Mouse (Mus musculus) CH12.LX (cell line): Measurements from ENCODE around the gene Serpinf2. TPM values are rescaled to one million over a fixed set of nuclear protein-coding genes. Genes with fewer than 3 reads are reported as not detected.

Source experiments
- DNase-seq: peaks from one replicate; pipeline ENCODE4 v3.0.0-alpha.2; 2013; ENCODE audit errors: extremely low read depth
- H3K27ac ChIP-seq: 2 replicates; pipeline ENCODE4 v1.5.1; 2012; ENCODE audit warnings: low read depth, mild to moderate bottlenecking, control low read depth, moderate library complexity; ENCODE audit not compliant: insufficient read depth
- H3K27me3 ChIP-seq: replicated peaks from 2 replicates; pipeline ENCODE3; 2012; ENCODE audit warnings: inconsistent platforms
- H3K36me3 ChIP-seq, 2 experiments: replicated peaks in 1 of 2; 2 replicates each; pipeline versions ENCODE3 to v1.6.1; 2012; ENCODE audit warnings: inconsistent platforms in 1 of 2, low read length in 1 of 2, mild to moderate bottlenecking in 1 of 2, mixed read lengths in 1 of 2, moderate library complexity in 1 of 2; ENCODE audit not compliant: control insufficient read depth in 1 of 2, insufficient read depth in 1 of 2
- H3K4me1 ChIP-seq, 2 experiments: 2 replicates each; pipeline ENCODE4 v1.6.1; 2012; ENCODE audit warnings: inconsistent platforms in 1 of 2, moderate library complexity in 1 of 2; ENCODE audit not compliant: insufficient read depth in 2 of 2, control insufficient read depth in 1 of 2
- H3K4me2 ChIP-seq: 2 replicates; pipeline ENCODE4 v1.6.1; 2012; ENCODE audit warnings: low read depth, mild to moderate bottlenecking, control low read depth; ENCODE audit not compliant: poor library complexity, insufficient read depth, severe bottlenecking
- H3K4me3 ChIP-seq, 3 experiments: fragments of 150-350 bp in 1 of 3; sonication (generic) in 1 of 3; replicated peaks in 1 of 3; 2 replicates each; pipeline versions ENCODE3 to v1.5.1; 2011 to 2012; ENCODE audit warnings: low read depth in 2 of 3, low read length in 2 of 3, mild to moderate bottlenecking in 2 of 3, moderate library complexity in 2 of 3, control low read depth in 1 of 3, improper control_type of control experiment in 1 of 3, inconsistent platforms in 1 of 3, mixed read lengths in 1 of 3; ENCODE audit not compliant: poor library complexity in 1 of 3
- H3K79me2 ChIP-seq: replicated peaks from 2 replicates; pipeline ENCODE4 v1.6.1; 2012; ENCODE audit warnings: mild to moderate bottlenecking, moderate library complexity; ENCODE audit not compliant: control insufficient read depth, poor library complexity, insufficient read depth, severe bottlenecking; ENCODE audit errors: extremely low read depth
- H3K9ac ChIP-seq: 2 replicates; pipeline ENCODE4 v1.6.1; 2012; ENCODE audit warnings: low read depth, mild to moderate bottlenecking, control low read depth, moderate library complexity; ENCODE audit not compliant: insufficient read depth
- H3K9me3 ChIP-seq: replicated peaks from 2 replicates; pipeline ENCODE3; 2012; ENCODE audit warnings: low read length, inconsistent platforms, mixed read lengths
- BHLHE40 ChIP-seq: IDR thresholded peaks from 2 replicates; pipeline ENCODE4 v1.6.1; 2011; ENCODE audit warnings: mild to moderate bottlenecking, low read depth, low read length, improper control_type of control experiment
- CHD1 ChIP-seq: IDR thresholded peaks from 2 replicates; pipeline ENCODE4 v1.6.1; 2012; ENCODE audit warnings: low read depth, low read length, improper control_type of control experiment, inconsistent platforms
- CHD2 ChIP-seq: IDR thresholded peaks from 2 replicates; pipeline ENCODE4 v1.6.1; 2011; ENCODE audit warnings: low read length, improper control_type of control experiment
- CTCF ChIP-seq, 2 experiments: IDR thresholded peaks in 1 of 2; conservative IDR thresholded peaks in 1 of 2; 2 replicates each; pipeline ENCODE4 v1.5.1; 2011 to 2012; ENCODE audit warnings: low read depth in 2 of 2, low read length in 2 of 2, improper control_type of control experiment in 1 of 2, inconsistent platforms in 1 of 2, mild to moderate bottlenecking in 1 of 2, moderate library complexity in 1 of 2
- ELF1 ChIP-seq: IDR thresholded peaks from 2 replicates; pipeline ENCODE4 v1.6.1; 2014; ENCODE audit warnings: low read depth, mild to moderate bottlenecking, inconsistent platforms, low read length, improper control_type of control experiment
- GABPA ChIP-seq: IDR thresholded peaks from 2 replicates; pipeline ENCODE4 v1.6.1; 2012; ENCODE audit warnings: low read depth, low read length, improper control_type of control experiment, inconsistent platforms; ENCODE audit not compliant: insufficient replicate concordance
- HCFC1 ChIP-seq: IDR thresholded peaks from 2 replicates; pipeline ENCODE4 v1.6.1; 2012; ENCODE audit warnings: low read depth, mild to moderate bottlenecking, inconsistent platforms, low read length, improper control_type of control experiment
- IRF4 ChIP-seq: IDR thresholded peaks from 2 replicates; pipeline ENCODE4 v1.6.1; 2014; ENCODE audit warnings: low read depth, mild to moderate bottlenecking, inconsistent platforms, low read length, improper control_type of control experiment
- JUN ChIP-seq: IDR thresholded peaks from 2 replicates; pipeline ENCODE4 v1.6.1; 2011; ENCODE audit warnings: low read depth, mild to moderate bottlenecking, low read length, improper control_type of control experiment, moderate library complexity; ENCODE audit not compliant: insufficient read depth
- MAFK ChIP-seq: IDR thresholded peaks from 2 replicates; pipeline ENCODE4 v1.6.1; 2011; ENCODE audit warnings: low read length, improper control_type of control experiment; ENCODE audit not compliant: insufficient replicate concordance
- MAX ChIP-seq: IDR thresholded peaks from 2 replicates; pipeline ENCODE4 v1.6.1; 2011; ENCODE audit warnings: low read length, improper control_type of control experiment
- MAZ ChIP-seq: IDR thresholded peaks from 2 replicates; pipeline ENCODE4 v1.6.1; 2012; ENCODE audit warnings: low read depth, mild to moderate bottlenecking, inconsistent platforms, low read length, improper control_type of control experiment, moderate library complexity
- MEF2A ChIP-seq: IDR thresholded peaks from 2 replicates; pipeline ENCODE4 v1.6.1; 2014; ENCODE audit warnings: low read depth, mild to moderate bottlenecking, inconsistent platforms, low read length, improper control_type of control experiment, borderline replicate concordance
- NELFE ChIP-seq: IDR thresholded peaks from 2 replicates; pipeline ENCODE4 v1.6.1; 2011; ENCODE audit warnings: low read depth, low read length, improper control_type of control experiment
- NRF1 ChIP-seq: IDR thresholded peaks from 2 replicates; pipeline ENCODE4 v1.6.1; 2014; ENCODE audit warnings: low read depth, mild to moderate bottlenecking, inconsistent platforms, low read length, improper control_type of control experiment, moderate library complexity
- POLR2A ChIP-seq: IDR thresholded peaks from 2 replicates; pipeline ENCODE4 v1.6.1; 2011; ENCODE audit warnings: low read depth, mild to moderate bottlenecking, improper control_type of control experiment, low read length
- POLR2AphosphoS2 ChIP-seq: IDR thresholded peaks from 2 replicates; pipeline ENCODE4 v1.6.1; 2011; ENCODE audit warnings: low read depth, low read length, improper control_type of control experiment
- RAD21 ChIP-seq: IDR thresholded peaks from 2 replicates; pipeline ENCODE4 v1.6.1; 2011; ENCODE audit warnings: low read depth, mild to moderate bottlenecking, low read length, improper control_type of control experiment, moderate library complexity
- RCOR1 ChIP-seq: conservative IDR thresholded peaks from 2 replicates; pipeline ENCODE4 v1.6.1; 2012; ENCODE audit warnings: low read depth, mild to moderate bottlenecking, inconsistent platforms, low read length, improper control_type of control experiment
- SMC3 ChIP-seq: IDR thresholded peaks from 2 replicates; pipeline ENCODE4 v1.6.1; 2011; ENCODE audit warnings: low read depth, low read length, improper control_type of control experiment
- TCF12 ChIP-seq: IDR thresholded peaks from 2 replicates; pipeline ENCODE4 v1.6.1; 2014; ENCODE audit warnings: low read depth, mild to moderate bottlenecking, inconsistent platforms, low read length, improper control_type of control experiment
- UBTF ChIP-seq: IDR thresholded peaks from 2 replicates; pipeline ENCODE4 v1.6.1; 2012; ENCODE audit warnings: low read depth, mild to moderate bottlenecking, inconsistent platforms, low read length, improper control_type of control experiment, moderate library complexity
- ZC3H11A ChIP-seq: IDR thresholded peaks from 2 replicates; pipeline ENCODE4 v1.6.1; 2012; ENCODE audit warnings: low read depth, mild to moderate bottlenecking, inconsistent platforms, low read length, improper control_type of control experiment
- ZKSCAN1 ChIP-seq: IDR thresholded peaks from 2 replicates; pipeline ENCODE4 v1.6.1; 2012; ENCODE audit warnings: low read depth, inconsistent platforms, low read length, improper control_type of control experiment, borderline replicate concordance
- ZNF384 ChIP-seq: IDR thresholded peaks from 2 replicates; pipeline ENCODE4 v1.6.1; 2012; ENCODE audit warnings: low read depth, low read length, improper control_type of control experiment, inconsistent platforms
- dilution Hi-C: fragments of 300-500 bp; cut with MboI; formaldehyde crosslinking; loops from 2 replicates; pipeline ENCODE4 v1.14.3; 2020; ENCODE audit warnings: low sequenced_read_pairs; ENCODE audit not compliant: extremely low pct_unique_long_range_greater_than_20kb, extremely low pct_ligation_motif_present
- in situ Hi-C: fragments of 300-500 bp; cut with MboI; formaldehyde crosslinking; loops from 3 replicates; pipeline ENCODE4 v1.14.3; 2019; ENCODE audit warnings: low sequenced_read_pairs, low pct_ligation_motif_present, low pct_unique_long_range_greater_than_20kb, mixed read lengths
- polyA plus RNA-seq: library from polyadenylated mRNA; unstranded; fragments of >175 nt; gene quantifications from 2 replicates; pipeline ENCODE4 v1.2.1, GENCODE M21; 2012; ENCODE audit warnings: low read depth; ENCODE audit not compliant: insufficient read length
- total RNA-seq, 2 experiments: library from RNA; depleted of rRNA; stranded (reverse); fragments of 300-350 nt in 1 of 2; fragments of >200 nt in 1 of 2; gene quantifications; 2 replicates each; pipeline ENCODE4 v1.2.3; 2012 to 2014

Serpinf2 gene
- total and polyA plus RNA-seq, 3 experiments: 0.08 to 0.26 TPM; not detected in 1

DNA sequence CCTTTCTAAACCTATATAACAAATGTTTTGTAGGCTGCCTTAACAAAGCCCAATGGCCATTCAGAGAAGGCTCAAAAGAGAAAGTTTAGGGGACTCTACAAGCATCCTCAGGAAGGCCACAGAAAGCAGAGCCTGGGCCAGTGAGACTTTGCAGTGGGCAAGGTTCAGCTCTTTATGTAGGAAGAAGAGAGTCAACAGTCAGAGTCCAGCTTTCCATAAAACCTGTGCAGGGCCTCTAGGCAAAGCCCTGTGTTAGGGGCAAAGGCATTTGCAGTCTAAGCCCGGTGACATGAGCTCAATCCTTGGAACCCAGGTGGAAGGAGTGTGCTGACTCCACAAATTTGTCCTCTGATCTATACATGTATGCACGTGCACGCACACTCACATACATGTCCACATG, 14.9 kb downstream of the Serpinf2 start:
- dilution Hi-C loops: no loop called here
- Histone ChIP-seq H3K36me3 (peaks cover 0 to 6% of the 10 kb centered on the region in 2 experiments), H3K4me3 (no peak overlapping the region), H3K27me3 (no peaks in the 10 kb centered on the region), H3K27ac (no peak overlapping the region), H3K79me2 (no peaks in the 10 kb centered on the region), H3K4me1 (peaks cover 4 to 26% of the 10 kb centered on the region in 2 experiments; a peak in 3 of 4 replicates), H3K4me2 (no peak overlapping the region), H3K9ac (no peak overlapping the region), H3K9me3 (no peaks in the 10 kb centered on the region)
- DNase-seq: no peak
- no peak for TF ChIP-seq RCOR1
- no peak for TF ChIP-seq TCF12
- no peak for TF ChIP-seq UBTF
- no peak for TF ChIP-seq ZC3H11A
- no peak for TF ChIP-seq MAX
- TF ChIP-seq ZKSCAN1: no peak
- TF ChIP-seq HCFC1: no peak
- no peak for TF ChIP-seq BHLHE40
- TF ChIP-seq CHD1: no peak
- no peak for TF ChIP-seq POLR2AphosphoS2
- TF ChIP-seq IRF4: no peak
- TF ChIP-seq NRF1: no peak
- no peak for TF ChIP-seq ZNF384
- TF ChIP-seq GABPA: no peak
- no peak for TF ChIP-seq MEF2A
- no peak for TF ChIP-seq MAZ
- TF ChIP-seq, all 38 proteins: peak for 0
- in situ Hi-C loops: no loop called here

GRCm38 (mm10) chr11:75424033-75424432, 15.4 kb downstream of the Serpinf2 start:
- no peaks in the 10 kb centered on the region for H3K79me2 ChIP-seq
- no peak overlapping the region for H3K4me3 ChIP-seq
- H3K9ac ChIP-seq: no peak overlapping the region
- DNase-seq: no peak
- no peaks in the 10 kb centered on the region for H3K27me3 ChIP-seq
- in situ Hi-C loops (no loop called here), dilution Hi-C loops (no loop called here)
- peaks cover 0 to 6% of the 10 kb centered on the region in 2 experiments for H3K36me3 ChIP-seq
- no peak overlapping the region for H3K4me2 ChIP-seq
- no peak overlapping the region for H3K27ac ChIP-seq
- TF ChIP-seq MAFK (no peak), NELFE (no peak), POLR2A (no peak), RAD21 (no peak), NRF1 (no peak), JUN (no peak), UBTF (no peak), ZC3H11A (no peak), IRF4 (no peak), ELF1 (no peak), SMC3 (no peak), ZNF384 (no peak), MAZ (no peak), CTCF (conservative IDR thresholded peaks at IDR 0.05 in 1 of 2, IDR thresholded peaks at IDR 0.05 in 1 of 2; ENCODE audit: low read depth in 2 of 2, low read length in 2 of 2) (no peak), POLR2AphosphoS2 (no peak), BHLHE40 (no peak), CHD2 (no peak)
- no peaks in the 10 kb centered on the region for H3K9me3 ChIP-seq
- peaks cover 4 to 22% of the 10 kb centered on the region in 2 experiments; a peak in 2 of 4 replicates for H3K4me1 ChIP-seq
